Mouse (Mus musculus) limb, embryonic 15.5 days (tissue): ENCODE measurements at regions not wholly inside any gene's neighbourhood (a gene's known extent, or its start where the extent isn't known, plus 50 kb on each side); places are given as distances from the start of the nearest gene placed in this dataset.
"Not testable (repeated sequence)": the region's sequence is repeated elsewhere in the genome, so short reads cannot be mapped to it uniquely, and the experiment has no call there.

Experiments
- ATAC-seq: fragments of 200-750 bp; cut with Nextera tagmentation; 2 replicates; pipeline ENCODE4 v1.8.0; 2017; ENCODE audit warnings: low read depth, moderate TSS enrichment; ENCODE audit not compliant: insufficient number of reproducible peaks, low FRiP score, low TSS enrichment
- H3K27ac ChIP-seq: fragments of 300-500 bp; sonication (generic); 2 replicates; pipeline ENCODE4 v1.5.1; 2015; ENCODE audit warnings: moderate library complexity, mild to moderate bottlenecking, inconsistent platforms
- H3K27me3 ChIP-seq: fragments of 300-500 bp; sonication (generic); 2 replicates; pipeline ENCODE4 v1.6.1; 2015; ENCODE audit warnings: inconsistent platforms
- H3K36me3 ChIP-seq: fragments of 300-500 bp; sonication (generic); 2 replicates; pipeline ENCODE4 v1.6.1; 2015; ENCODE audit warnings: inconsistent platforms
- H3K4me1 ChIP-seq: fragments of 300-500 bp; sonication (generic); 2 replicates; pipeline ENCODE4 v1.6.1; 2015; ENCODE audit warnings: inconsistent platforms
- H3K4me2 ChIP-seq: fragments of 300-500 bp; sonication (generic); 2 replicates; pipeline ENCODE4 v1.6.1; 2015; ENCODE audit warnings: mild to moderate bottlenecking, inconsistent platforms
- H3K4me3 ChIP-seq: fragments of 300-500 bp; sonication (generic); 2 replicates; pipeline ENCODE4 v1.5.1; 2015; ENCODE audit warnings: mild to moderate bottlenecking, inconsistent platforms
- H3K9ac ChIP-seq: fragments of 300-500 bp; sonication (generic); 2 replicates; pipeline ENCODE4 v1.6.1; 2015; ENCODE audit warnings: inconsistent platforms
- H3K9me3 ChIP-seq: fragments of 300-500 bp; sonication (generic); 2 replicates; pipeline ENCODE4 v1.6.1; 2016; ENCODE audit warnings: inconsistent platforms
- WGBS: fragments of 180-500 bp; shearing (Covaris S2); methylation state at CpG from one replicate; pipeline ENCODE4 v1.1.7; 2015; 5-methylcytosine and 5-hydroxymethylcytosine counted together

- Histone ChIP-seq H3K9me3 (no peaks in the 10 kb centered on the region), H3K4me1 (no peaks in the 10 kb centered on the region), H3K9ac (no peak overlapping the region), H3K4me3 (no peak overlapping the region), H3K27ac (no peak overlapping the region), H3K4me2 (no peak overlapping the region), H3K36me3 (no peaks in the 10 kb centered on the region), H3K27me3 (peaks cover 4% of the 10 kb centered on the region; the same call in 1 of the 2 replicates)
- no peak for ATAC-seq
- WGBS, result 25% methylated on average over 6 of the region's 6 CpGs
Measured at GRCm38 (mm10) chrX:50675356-50675755, 165.5 kb upstream of the Stk26 start.

GRCm38 (mm10) chrX:50657835-50658565, 182.8 kb upstream of the Stk26 start:
- Histone ChIP-seq H3K27me3 (no peaks in the 10 kb centered on the region), H3K9me3 (no peaks in the 10 kb centered on the region), H3K36me3 (no peaks in the 10 kb centered on the region), H3K4me2 (no peak overlapping the region), H3K9ac (no peak overlapping the region), H3K27ac (no peak overlapping the region), H3K4me3 (no peak overlapping the region), H3K4me1 (no peaks in the 10 kb centered on the region)
- ATAC-seq, result no peak
- WGBS, result 36% methylated on average over 9 of the region's 9 CpGs

- no peak for ATAC-seq
- no peak overlapping the region for H3K9ac ChIP-seq
- no peaks in the 10 kb centered on the region for H3K9me3 ChIP-seq
- H3K4me2 ChIP-seq, result no peak overlapping the region
- H3K4me3 ChIP-seq, result no peak overlapping the region
- H3K27me3 ChIP-seq, result no peaks in the 10 kb centered on the region
- no peaks in the 10 kb centered on the region for H3K36me3 ChIP-seq
- H3K27ac ChIP-seq, result no peak overlapping the region
- WGBS, result 73% methylated on average over 6 of the region's 6 CpGs
- H3K4me1 ChIP-seq, result no peaks in the 10 kb centered on the region
Measured at GRCm38 (mm10) chrX:50657180-50657834, 183.5 kb upstream of the Stk26 start.

DNA sequence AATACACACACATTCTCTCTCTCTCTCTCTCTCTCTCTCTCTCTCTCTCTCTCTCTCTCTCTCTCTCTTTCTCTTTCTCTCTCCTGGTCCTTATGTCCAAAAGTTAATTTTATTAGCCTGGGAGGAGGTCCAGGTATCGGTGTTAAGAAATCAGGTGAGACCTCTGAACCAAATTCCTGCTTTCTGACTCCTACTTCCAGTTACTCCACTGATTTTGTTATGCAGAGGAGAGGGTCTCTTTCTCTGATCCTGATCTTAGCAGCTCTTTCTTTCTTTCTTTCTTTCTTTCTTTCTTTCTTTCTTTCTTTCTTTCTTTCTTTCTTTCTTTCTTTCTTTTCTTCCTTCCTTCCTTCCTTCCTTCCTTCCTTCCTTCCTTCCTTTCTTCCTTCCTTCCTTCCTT, 185.5 kb upstream of the Stk26 start:
- H3K27ac ChIP-seq, H3K9me3 ChIP-seq, H3K9ac ChIP-seq, ATAC-seq, H3K4me1 ChIP-seq, H3K4me3 ChIP-seq, H3K36me3 ChIP-seq, H3K27me3 ChIP-seq, H3K4me2 ChIP-seq: not testable (repeated sequence)
- 90% methylated on average over 1 of the region's 1 CpGs for WGBS

GRCm38 (mm10) chrX:50641347-50641746, 199.5 kb upstream of the Stk26 start:
- Histone ChIP-seq H3K4me3 (no peak overlapping the region), H3K27ac (no peak overlapping the region), H3K4me1 (no peaks in the 10 kb centered on the region), H3K36me3 (no peaks in the 10 kb centered on the region), H3K9ac (no peak overlapping the region), H3K9me3 (no peaks in the 10 kb centered on the region), H3K4me2 (no peak overlapping the region), H3K27me3 (no peaks in the 10 kb centered on the region)
- 31% methylated on average over 4 of the region's 4 CpGs for WGBS
- no peak for ATAC-seq

DNA sequence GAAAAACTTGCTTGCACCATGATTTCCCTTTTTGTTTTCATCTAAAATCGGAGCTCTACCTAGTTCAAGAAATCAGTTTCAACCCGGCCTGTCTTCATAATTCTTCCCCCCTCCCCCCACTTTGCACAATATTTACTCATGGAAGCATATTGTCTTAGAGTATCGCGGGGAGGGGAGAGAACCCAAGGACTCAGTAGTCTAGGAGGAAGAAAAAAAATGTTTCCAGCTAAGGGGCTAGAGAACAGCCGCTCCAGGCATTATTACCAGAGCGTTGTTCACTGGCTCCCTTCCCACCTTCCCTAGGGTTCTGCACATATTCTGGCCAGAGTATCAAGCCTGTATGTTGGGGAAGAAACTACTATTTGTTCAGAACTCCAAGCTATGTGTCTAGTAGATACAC, 205.2 kb upstream of the Stk26 start:
- no peaks in the 10 kb centered on the region for H3K36me3 ChIP-seq
- H3K9me3 ChIP-seq, result no peaks in the 10 kb centered on the region
- no peaks in the 10 kb centered on the region for H3K27me3 ChIP-seq
- peak overlapping the region; percentile 41 for H3K4me2 ChIP-seq
- ATAC-seq, result no peak
- no peak overlapping the region for H3K9ac ChIP-seq
- 29% methylated on average over 6 of the region's 6 CpGs for WGBS
- H3K4me3 ChIP-seq, result peak overlapping the region; percentile 49
- H3K27ac ChIP-seq, result peak overlapping the region; percentile 72
- no peaks in the 10 kb centered on the region for H3K4me1 ChIP-seq

GRCm38 (mm10) chrX:50634842-50635615, 205.8 kb upstream of the Stk26 start:
- whole genome bisulfite sequencing, result 19% methylated on average over 30 of the region's 30 CpGs
- Histone ChIP-seq H3K27ac (peak overlapping the region; percentile 72), H3K4me2 (peak overlapping the region; percentile 41), H3K4me3 (peak overlapping the region; percentile 49), H3K27me3 (no peaks in the 10 kb centered on the region), H3K9me3 (no peaks in the 10 kb centered on the region), H3K36me3 (no peaks in the 10 kb centered on the region), H3K9ac (0 out of 2 replicates have a peak overlapping the region, but pooled peaks have one; percentile 18), H3K4me1 (no peaks in the 10 kb centered on the region)
- ATAC-seq, result peak; percentile 90

- H3K27ac ChIP-seq, result no peak overlapping the region
- H3K4me2 ChIP-seq, result no peak overlapping the region
- no peak for ATAC-seq
- H3K27me3 ChIP-seq, result no peaks in the 10 kb centered on the region
- H3K36me3 ChIP-seq, result no peaks in the 10 kb centered on the region
- H3K9ac ChIP-seq, result no peak overlapping the region
- no peak overlapping the region for H3K4me3 ChIP-seq
- WGBS, result 40% methylated on average over 6 of the region's 6 CpGs
- H3K9me3 ChIP-seq, result no peaks in the 10 kb centered on the region
- no peaks in the 10 kb centered on the region for H3K4me1 ChIP-seq
Measured at GRCm38 (mm10) chrX:50632536-50632935, 204.2 kb upstream of the Olfr1324 start.

DNA sequence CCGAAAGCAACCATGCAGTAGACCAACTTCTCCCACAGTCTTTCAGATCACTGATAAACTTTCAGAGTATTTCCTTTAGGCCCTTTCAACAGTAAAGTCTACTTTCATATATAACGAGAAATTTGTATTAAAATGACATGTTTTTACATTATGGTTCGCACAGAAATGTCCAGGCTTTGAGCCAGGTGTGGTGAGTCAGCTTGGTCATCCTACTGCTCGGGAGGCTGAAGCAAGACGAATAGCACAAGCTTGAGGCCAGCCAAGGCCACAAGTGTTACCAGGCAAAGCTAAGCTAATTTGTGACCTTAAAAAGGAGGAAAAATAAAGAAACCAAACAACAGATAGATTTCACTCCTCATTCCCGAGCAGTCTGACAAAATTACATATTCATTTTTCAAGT, 197.0 kb upstream of the Olfr1324 start:
- Histone ChIP-seq H3K4me1 (no peaks in the 10 kb centered on the region), H3K9me3 (no peaks in the 10 kb centered on the region), H3K4me3 (no peak overlapping the region), H3K27ac (no peak overlapping the region), H3K27me3 (no peaks in the 10 kb centered on the region), H3K4me2 (no peak overlapping the region), H3K36me3 (no peaks in the 10 kb centered on the region), H3K9ac (no peak overlapping the region)
- ATAC-seq, result no peak
- 85% methylated on average over 6 of the region's 6 CpGs for WGBS

- ATAC-seq, result no peak
- Histone ChIP-seq H3K27ac (peak overlapping the region; percentile 60; the same call in 1 of the 2 replicates), H3K4me1 (no peaks in the 10 kb centered on the region), H3K36me3 (no peaks in the 10 kb centered on the region; the same call in 1 of the 2 replicates), H3K4me3 (peak overlapping the region; percentile 23), H3K9me3 (no peaks in the 10 kb centered on the region), H3K9ac (no peak overlapping the region), H3K4me2 (no peak overlapping the region), H3K27me3 (no peaks in the 10 kb centered on the region)
- WGBS, result 67% methylated on average over 19 of the region's 19 CpGs
Measured at GRCm38 (mm10) chrX:50622984-50623455, 194.7 kb upstream of the Olfr1324 start.

GRCm38 (mm10) chrX:50620909-50621308, 192.6 kb upstream of the Olfr1324 start:
- H3K4me1 ChIP-seq, result no peaks in the 10 kb centered on the region
- no peak for ATAC-seq
- H3K36me3 ChIP-seq, result no peaks in the 10 kb centered on the region; the same call in 1 of the 2 replicates
- no peak overlapping the region for H3K27ac ChIP-seq
- H3K4me3 ChIP-seq, result no peak overlapping the region
- no peak overlapping the region for H3K9ac ChIP-seq
- 69% methylated on average over 8 of the region's 8 CpGs for WGBS
- H3K4me2 ChIP-seq, result no peak overlapping the region
- H3K9me3 ChIP-seq, result no peaks in the 10 kb centered on the region
- no peaks in the 10 kb centered on the region for H3K27me3 ChIP-seq

DNA sequence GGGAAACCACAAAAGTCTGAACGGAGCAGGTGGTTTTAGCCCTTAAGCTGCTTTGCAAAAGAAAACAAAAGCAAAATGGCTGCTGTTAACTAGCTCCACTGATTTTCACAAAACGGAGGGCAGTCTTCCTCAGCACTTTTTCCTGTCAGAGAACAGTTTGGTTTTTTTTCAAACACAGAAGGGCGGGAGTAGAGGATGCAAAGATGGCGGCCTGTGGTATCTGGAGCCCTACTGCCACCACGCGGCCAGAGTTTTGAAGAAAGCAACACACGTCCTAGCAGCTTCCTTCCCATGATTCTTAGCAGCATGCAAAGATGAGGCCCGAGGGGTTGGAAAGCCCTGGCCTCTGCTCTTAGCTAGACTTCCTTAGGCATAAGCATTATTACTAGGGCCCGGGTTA, 191.6 kb upstream of the Olfr1324 start:
- Histone ChIP-seq H3K9ac (no peak overlapping the region), H3K4me3 (no peak overlapping the region), H3K4me1 (no peaks in the 10 kb centered on the region), H3K27ac (0 out of 2 replicates have a peak overlapping the region, but pooled peaks have one; percentile 11), H3K4me2 (no peak overlapping the region), H3K9me3 (no peaks in the 10 kb centered on the region), H3K36me3 (no peaks in the 10 kb centered on the region; the same call in 1 of the 2 replicates), H3K27me3 (no peaks in the 10 kb centered on the region)
- ATAC-seq, result no peak
- 45% methylated on average over 9 of the region's 9 CpGs for WGBS
